ENCODE assay signal across 21 mouse cellular contexts in genomic region chr9:48748761-48749160, GRCm38 (mm10).
A peak's percentile ranks its signal among the peaks of the same experiment; 100 is the strongest.
DNase-seq lines count a peak whose midpoint lies in the region; ATAC-seq and TF ChIP-seq lines count a peak whose summit lies in the region.
"Had no signal": no experiment of that assay in that cellular context is flagged by ENCODE, and none has a peak within 500 bp of the region (broad histone marks: within the 10 kb centered on the region; RNA-seq: fewer than 3 reads in every experiment).

No protein-coding gene starts in this region.

- WGBS in lung, postnatal 0 days, result 87% methylated on average over 4 of the region's 4 CpGs
- WGBS in lung, adult 2 months, result 92% methylated on average over 4 of the region's 4 CpGs

- intact Hi-C loops in gastrocnemius, adult 2 months (cut with DNase I), result no loop called here
- intact Hi-C loops in gastrocnemius, postnatal 36 days (cut with DNase I), result no loop called here

- no peaks in the 10 kb centered on the region for H3K27me3 ChIP-seq in lung, postnatal 0 days (replicated peaks; ENCODE audit: insufficient read depth, low read length)
- H3K27me3 ChIP-seq: embryonic facial prominence, embryonic 12.5 days; embryonic facial prominence, embryonic 15.5 days; hindbrain, embryonic 12.5 days; hindbrain, embryonic 15.5 days had no signal

- H3K9ac ChIP-seq in lung, postnatal 0 days (replicated peaks; ENCODE audit: low read depth), result no peak overlapping the region
- H3K9ac ChIP-seq: embryonic facial prominence, embryonic 12.5 days; embryonic facial prominence, embryonic 15.5 days; forebrain, postnatal 0 days; hindbrain, embryonic 12.5 days; hindbrain, embryonic 15.5 days had no signal

- H3K4me2 ChIP-seq in lung, postnatal 0 days (replicated peaks; ENCODE audit: low read depth, low read length), result no peak overlapping the region
- H3K4me2 ChIP-seq: embryonic facial prominence, embryonic 12.5 days; embryonic facial prominence, embryonic 15.5 days; hindbrain, embryonic 12.5 days; hindbrain, embryonic 15.5 days had no signal

- no peak overlapping the region; the same call in 1 of the 2 replicates for H3K4me3 ChIP-seq in gastrocnemius, adult 2 months
- no peak overlapping the region for H3K4me3 ChIP-seq in layer of hippocampus, adult 2 months
- H3K4me3 ChIP-seq in lung, postnatal 0 days (ENCODE audit: low read depth, low read length), result no peak overlapping the region
- no peak overlapping the region for H3K4me3 ChIP-seq in lung, adult 2 months (replicated peaks; ENCODE audit: extremely low read depth, low read depth, low read length)
- no peak overlapping the region for H3K4me3 ChIP-seq in brown adipose tissue, adult 24 weeks (ENCODE audit: insufficient read depth, low read depth, low read length)
- H3K4me3 ChIP-seq: embryonic facial prominence, embryonic 12.5 days; embryonic facial prominence, embryonic 15.5 days; heart, embryonic 10.5 days; hindbrain, embryonic 12.5 days; hindbrain, embryonic 15.5 days had no signal

- TF ChIP-seq EP300 in lung, postnatal 0 days (IDR thresholded peaks at IDR 0.05), result no peak

- H3K9me3 ChIP-seq in lung, postnatal 0 days (ENCODE audit: low read length), result no peaks in the 10 kb centered on the region
- H3K9me3 ChIP-seq: embryonic facial prominence, embryonic 12.5 days; embryonic facial prominence, embryonic 15.5 days; heart, embryonic 10.5 days; hindbrain, embryonic 12.5 days; hindbrain, embryonic 15.5 days had no signal

- no peak for DNase-seq in gastrocnemius, adult 2 months
- DNase-seq in gastrocnemius, postnatal 36 days, result no peak
- no peak for DNase-seq in layer of hippocampus, adult 2 months (ENCODE audit: low spot score in 2 of 2)
- no peak for DNase-seq in layer of hippocampus, postnatal 10 days (ENCODE audit: low spot score in 2 of 2)
- DNase-seq in lung, postnatal 0 days (ENCODE audit: low spot score), result no peak
- no peak for DNase-seq in lung, adult 2 months
- DNase-seq in spleen, postnatal 10 days (ENCODE audit: low spot score in 2 of 2), result no peak
- DNase-seq: adrenal gland, adult 8-10 months; adrenal gland, postnatal 25 days; cerebellum, adult 18-20 months; cerebellum, adult 9-10 months; cerebellum, postnatal 14 days; forebrain, postnatal 0 days had no signal

- TF ChIP-seq CTCF in gastrocnemius, adult 2 months (IDR thresholded peaks at IDR 0.05), result no peak
- no peak for TF ChIP-seq CTCF in layer of hippocampus, adult 2 months (conservative IDR thresholded peaks at IDR 0.05)
- TF ChIP-seq CTCF in lung, postnatal 0 days (IDR thresholded peaks at IDR 0.05), result no peak
- TF ChIP-seq CTCF in lung, adult 2 months (IDR thresholded peaks at IDR 0.05; ENCODE audit: insufficient read depth, low read length), result no peak

- H3K36me3 ChIP-seq in lung, postnatal 0 days (ENCODE audit: insufficient read depth, low read length), result no peaks in the 10 kb centered on the region
- H3K36me3 ChIP-seq: embryonic facial prominence, embryonic 12.5 days; embryonic facial prominence, embryonic 15.5 days; heart, embryonic 10.5 days; hindbrain, embryonic 12.5 days; hindbrain, embryonic 15.5 days had no signal

- no peak for ATAC-seq in lung, postnatal 0 days
- ATAC-seq: activated CD4-positive, CD25-positive, alpha-beta regulatory T cell, adult 4 months; forebrain, embryonic 14.5 days; forebrain, postnatal 0 days had no signal

- TF ChIP-seq POLR2A in lung, adult 2 months (IDR thresholded peaks at IDR 0.05; ENCODE audit: borderline replicate concordance, extremely low read depth, low read depth, low read length), result no peak

- peaks cover 53% of the 10 kb centered on the region for H3K4me1 ChIP-seq in lung, postnatal 0 days (ENCODE audit: insufficient read depth, low read depth, low read length)
- peaks cover 38% of the 10 kb centered on the region for H3K4me1 ChIP-seq in lung, adult 2 months (ENCODE audit: control insufficient read depth, insufficient read depth, low read length)
- H3K4me1 ChIP-seq in brown adipose tissue, adult 24 weeks (ENCODE audit: control insufficient read depth, insufficient read depth, insufficient read length, low read length), result peaks cover 50% of the 10 kb centered on the region
- H3K4me1 ChIP-seq: heart, embryonic 10.5 days had no signal

- peak overlapping the region; percentile 100 for H3K27ac ChIP-seq in gastrocnemius, adult 2 months
- H3K27ac ChIP-seq in layer of hippocampus, adult 2 months, result peak overlapping the region; percentile 70
- peak overlapping the region; percentile 55 for H3K27ac ChIP-seq in lung, postnatal 0 days (ENCODE audit: low read length)
- H3K27ac ChIP-seq in brown adipose tissue, adult 24 weeks (replicated peaks; ENCODE audit: low read depth, low read length), result peak overlapping the region; percentile 85
- H3K27ac ChIP-seq: embryonic facial prominence, embryonic 12.5 days; embryonic facial prominence, embryonic 15.5 days; heart, embryonic 10.5 days; hindbrain, embryonic 12.5 days; hindbrain, embryonic 15.5 days had no signal
